ENCODE assay signal across 8 mouse cellular contexts in genomic region chr2:18897742-18898256, GRCm38 (mm10).
DNase-seq lines count a peak whose midpoint lies in the region; ATAC-seq and TF ChIP-seq lines count a peak whose summit lies in the region.

No protein-coding gene starts in this region.

- no peak overlapping the region for H3K9ac ChIP-seq in limb, embryonic 12.5 days (replicated peaks)
- no peak overlapping the region for H3K9ac ChIP-seq in midbrain, embryonic 13.5 days (replicated peaks)
- H3K9ac ChIP-seq in forebrain, embryonic 16.5 days (replicated peaks; ENCODE audit: low read depth, low read length), result no peak overlapping the region

- peak; percentile 36 for DNase-seq in kidney, adult 9 months
- DNase-seq in kidney, adult 11 months, result no peak
- DNase-seq in embryonic facial prominence, embryonic 10.5 days (ENCODE audit: low spot score), result no peak
- no peak for DNase-seq in thymus, adult 18-20 months

- H3ac ChIP-seq in myocyte (ENCODE audit: control insufficient read depth, insufficient read length), result no peak overlapping the region

- 0 out of 2 replicates have a peak, but pooled peaks cover 5% of the 10 kb centered on the region for H3K9me3 ChIP-seq in embryonic facial prominence, embryonic 10.5 days
- H3K9me3 ChIP-seq in limb, embryonic 12.5 days, result no peaks in the 10 kb centered on the region
- no peaks in the 10 kb centered on the region for H3K9me3 ChIP-seq in midbrain, embryonic 13.5 days
- no peaks in the 10 kb centered on the region for H3K9me3 ChIP-seq in forebrain, embryonic 16.5 days (ENCODE audit: control insufficient read depth, low read length)

- H3K27me3 ChIP-seq in embryonic facial prominence, embryonic 10.5 days (replicated peaks; ENCODE audit: low read depth, poor library complexity, severe bottlenecking), result no peaks in the 10 kb centered on the region
- H3K27me3 ChIP-seq in limb, embryonic 12.5 days, result peaks cover 9% of the 10 kb centered on the region
- H3K27me3 ChIP-seq in myocyte (ENCODE audit: control insufficient read depth, insufficient read depth, insufficient read length), result no peaks in the 10 kb centered on the region
- H3K27me3 ChIP-seq in midbrain, embryonic 13.5 days, result no peaks in the 10 kb centered on the region
- H3K27me3 ChIP-seq in forebrain, embryonic 16.5 days (replicated peaks; ENCODE audit: control insufficient read depth, insufficient read depth, low read length), result no peaks in the 10 kb centered on the region

- 26% methylated on average over 10 of the region's 10 CpGs for WGBS in embryonic facial prominence, embryonic 10.5 days
- 11% methylated on average over 10 of the region's 10 CpGs for WGBS in limb, embryonic 12.5 days
- 42% methylated on average over 10 of the region's 10 CpGs for WGBS in midbrain, embryonic 13.5 days
- 31% methylated on average over 10 of the region's 10 CpGs for WGBS in forebrain, embryonic 16.5 days

- ATAC-seq in limb, embryonic 12.5 days (ENCODE audit: insufficient number of reproducible peaks, insufficient read depth, low FRiP score, low TSS enrichment, low read depth), result no peak
- ATAC-seq in midbrain, embryonic 13.5 days, result no peak
- ATAC-seq in forebrain, embryonic 16.5 days, result no peak

- H3K4me3 ChIP-seq in embryonic facial prominence, embryonic 10.5 days, result no peak overlapping the region
- H3K4me3 ChIP-seq in limb, embryonic 12.5 days (replicated peaks), result no peak overlapping the region
- H3K4me3 ChIP-seq in myocyte, result no peak overlapping the region
- H3K4me3 ChIP-seq in midbrain, embryonic 13.5 days (replicated peaks), result no peak overlapping the region
- H3K4me3 ChIP-seq in forebrain, embryonic 16.5 days (replicated peaks; ENCODE audit: low read length), result no peak overlapping the region

- no peak overlapping the region for H3K4me2 ChIP-seq in limb, embryonic 12.5 days
- H3K4me2 ChIP-seq in myocyte (ENCODE audit: low read depth), result peak overlapping the region; percentile 52
- H3K4me2 ChIP-seq in midbrain, embryonic 13.5 days (replicated peaks), result no peak overlapping the region
- no peak overlapping the region for H3K4me2 ChIP-seq in forebrain, embryonic 16.5 days (ENCODE audit: low read length)

- no peaks in the 10 kb centered on the region for H3K79me2 ChIP-seq in myocyte (ENCODE audit: control insufficient read depth, insufficient read depth)

- H3K27ac ChIP-seq in embryonic facial prominence, embryonic 10.5 days (replicated peaks), result peak overlapping the region; percentile 51
- H3K27ac ChIP-seq in limb, embryonic 12.5 days, result peak overlapping the region; percentile 50; the same call in 1 of the 2 replicates
- H3K27ac ChIP-seq in midbrain, embryonic 13.5 days, result no peak overlapping the region
- H3K27ac ChIP-seq in forebrain, embryonic 16.5 days (ENCODE audit: low read length), result no peak overlapping the region

- TF ChIP-seq POLR2A in myocyte (IDR thresholded peaks at IDR 0.05; ENCODE audit: insufficient read length, low read depth), result no peak

- H3K4me1 ChIP-seq in embryonic facial prominence, embryonic 10.5 days, result peaks cover 22% of the 10 kb centered on the region
- peaks cover 16% of the 10 kb centered on the region for H3K4me1 ChIP-seq in limb, embryonic 12.5 days (replicated peaks)
- peaks cover 12% of the 10 kb centered on the region for H3K4me1 ChIP-seq in midbrain, embryonic 13.5 days (replicated peaks)
- H3K4me1 ChIP-seq in forebrain, embryonic 16.5 days (replicated peaks; ENCODE audit: control insufficient read depth, insufficient read depth, low read length), result no peaks in the 10 kb centered on the region

- peaks cover 8% of the 10 kb centered on the region; the same call in 1 of the 2 replicates for H3K36me3 ChIP-seq in embryonic facial prominence, embryonic 10.5 days (replicated peaks)
- peaks cover 7% of the 10 kb centered on the region; the same call in 1 of the 2 replicates for H3K36me3 ChIP-seq in limb, embryonic 12.5 days
- H3K36me3 ChIP-seq in myocyte (ENCODE audit: control insufficient read depth, insufficient read depth), result no peaks in the 10 kb centered on the region
- H3K36me3 ChIP-seq in midbrain, embryonic 13.5 days, result peaks cover 9% of the 10 kb centered on the region; the same call in 1 of the 2 replicates
- H3K36me3 ChIP-seq in forebrain, embryonic 16.5 days (ENCODE audit: control insufficient read depth, insufficient read depth), result no peaks in the 10 kb centered on the region

TF ChIP-seq in myocyte, 11 proteins besides CTCF, POLR2A, EP300 and RAD21:
- TF ChIP-seq CEBPB (IDR thresholded peaks at IDR 0.05; ENCODE audit: insufficient read depth, poor library complexity, severe bottlenecking) (no peak), MYOG (IDR thresholded peaks at IDR 0.05; ENCODE audit: control insufficient read depth in 1 of 3, insufficient read depth in 1 of 3, insufficient read length in 2 of 3, low read depth in 2 of 3) (peak in 1 of 3 experiments; percentile 63), TCF12 (IDR thresholded peaks at IDR 0.05; ENCODE audit: insufficient read depth, poor library complexity, severe bottlenecking) (no peak), MYOD1 (IDR thresholded peaks at IDR 0.05; ENCODE audit: control insufficient read depth in 1 of 3, insufficient read length in 2 of 3, low read depth in 2 of 3) (peak; percentile 44 to 62 (median 50))

Comparison
In these comparisons a context has a peak if more than half of its experiments do, and no peak if none do; other contexts are left out.
1. H3K27ac ChIP-seq: peak in embryonic facial prominence, embryonic 10.5 days (single experiment) and limb, embryonic 12.5 days (single experiment); none in midbrain, embryonic 13.5 days (single experiment) and forebrain, embryonic 16.5 days (single experiment).